Mouse (Mus musculus) cerebellum, postnatal 14 days (tissue): Measurements from ENCODE around the gene Adgra1.

Experiments used
- DNase-seq, 2 experiments: peaks; one replicate each; pipeline ENCODE4 v3.0.0; 2021; ENCODE audit warnings: mixed read lengths in 2 of 2

The Adgra1 gene

DNA sequence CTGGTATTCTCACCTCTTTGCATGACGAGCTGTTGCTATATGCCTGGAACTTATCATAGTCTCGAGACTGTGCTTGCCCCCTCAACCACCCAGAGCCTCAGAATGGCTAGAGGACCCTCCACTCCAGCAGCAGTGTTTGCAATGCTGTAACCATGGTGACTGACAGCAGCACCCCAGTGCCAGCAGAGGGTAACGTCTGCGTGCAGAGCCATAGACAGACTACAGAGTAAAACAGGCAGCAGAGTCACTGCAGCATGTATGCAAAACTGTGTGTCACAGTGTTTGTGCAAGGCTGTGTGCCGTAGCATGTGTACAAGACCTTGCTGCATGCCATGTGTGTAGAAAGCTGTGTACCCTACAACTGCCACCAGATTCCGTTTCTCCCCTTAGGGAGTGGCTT lies 75.5 kb downstream of the Adgra1 start:
- DNase-seq = no peak

DNA sequence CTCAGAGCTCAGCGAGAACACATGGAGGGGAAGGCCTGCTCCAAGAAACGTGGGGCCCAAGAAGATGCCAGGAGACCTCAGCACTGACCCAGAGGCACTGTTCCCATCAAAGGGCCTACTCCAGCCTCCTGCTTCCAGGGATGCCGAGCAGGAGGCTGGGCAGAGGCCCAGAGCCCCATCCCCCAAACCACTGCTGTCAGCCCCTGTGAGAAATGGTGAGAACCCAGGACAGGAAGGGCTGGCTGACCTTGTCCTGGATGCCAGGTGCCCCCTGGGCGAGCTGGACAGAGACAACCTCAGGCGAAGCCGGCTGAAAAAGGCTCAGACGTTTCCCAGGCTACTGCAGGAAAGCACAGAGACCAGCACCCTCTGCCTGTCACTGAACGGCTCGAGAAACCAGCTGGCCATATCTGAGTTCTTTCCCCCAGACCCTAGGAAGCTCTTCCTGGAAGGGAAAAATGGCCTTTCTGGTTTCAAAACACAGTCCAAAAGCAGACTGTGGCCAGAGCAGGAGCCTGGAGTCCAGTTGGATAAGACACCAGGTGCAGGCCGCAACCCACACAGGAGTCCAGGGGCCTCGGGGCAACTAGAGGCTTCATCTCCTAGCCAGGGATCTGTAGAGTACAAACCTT lies 76.3 kb downstream of the Adgra1 start:
- DNase-seq = no peak

DNA sequence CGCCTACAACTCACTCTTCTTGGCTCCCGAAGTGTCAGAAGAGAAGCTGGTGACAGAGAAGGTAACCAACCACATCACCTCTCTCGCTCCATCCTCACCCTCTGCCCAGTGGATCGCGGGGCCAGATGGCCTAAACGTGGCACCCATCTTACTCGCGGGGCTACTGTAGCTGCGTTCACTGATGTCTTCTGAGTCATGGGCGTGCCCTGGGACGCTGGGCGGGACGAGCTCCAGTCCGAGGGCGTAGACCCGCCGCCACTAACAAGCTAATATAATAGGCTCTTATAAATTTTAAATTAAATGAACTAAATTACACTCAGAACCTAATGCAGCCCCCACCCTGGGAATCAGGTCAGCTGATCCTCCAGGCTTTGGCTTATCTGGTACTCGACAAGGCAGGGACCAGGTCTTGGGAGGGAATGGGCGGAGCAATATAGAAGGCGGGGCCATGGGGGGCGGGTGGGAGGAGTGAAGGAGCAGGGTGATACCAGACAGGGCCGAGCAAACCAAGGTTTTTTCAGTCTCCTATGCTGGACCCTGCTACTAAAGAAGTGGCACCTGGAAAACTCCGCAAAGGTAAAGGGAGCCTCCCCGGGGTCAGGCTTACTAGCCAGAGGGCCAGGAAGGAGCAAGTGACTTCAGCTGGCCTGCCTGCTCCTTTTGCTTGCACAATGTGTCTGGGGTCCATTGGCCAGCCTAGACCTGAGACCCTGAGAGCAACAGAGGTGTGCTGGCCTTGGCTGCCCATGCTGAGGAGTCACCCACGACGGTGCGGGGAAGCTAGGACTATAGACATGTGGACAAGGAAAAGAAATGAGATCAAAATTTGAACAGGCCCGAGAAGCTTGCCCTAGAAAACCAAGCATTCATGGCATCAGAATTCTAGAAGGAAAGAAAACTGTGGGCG lies 80.4 kb downstream of the Adgra1 start:
- no peak for DNase-seq

DNA sequence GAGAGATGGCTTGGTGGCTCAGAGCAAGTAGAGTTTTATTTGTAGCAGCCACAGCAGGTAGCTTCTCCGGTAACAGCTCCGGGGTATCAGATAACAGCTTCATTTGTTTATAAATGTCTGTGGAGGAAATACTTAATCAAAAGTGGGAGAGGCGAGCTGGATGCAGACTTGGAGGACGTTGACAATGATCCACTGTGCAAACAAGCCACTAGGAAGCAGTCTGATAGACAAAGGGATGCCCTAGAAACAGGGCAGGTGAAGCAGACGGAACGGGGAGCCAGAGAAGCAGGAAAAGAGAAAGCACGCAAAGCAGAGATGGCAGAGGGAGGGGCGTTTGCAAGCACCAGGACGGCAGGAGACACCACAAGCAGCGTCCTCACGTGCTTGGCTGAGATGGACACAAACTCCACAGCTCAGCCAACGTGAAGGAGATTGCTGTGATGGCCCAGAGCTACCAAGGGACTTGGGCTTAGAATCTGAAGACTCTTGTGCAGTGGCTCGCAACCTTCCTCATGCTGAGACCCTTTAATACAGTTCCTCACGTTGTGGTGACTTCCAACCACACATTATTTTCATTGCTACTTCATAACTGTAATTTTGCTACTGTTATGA lies 81.8 kb downstream of the Adgra1 start:
- DNase-seq = peak in 1 of 2 experiments; percentile 31

DNA sequence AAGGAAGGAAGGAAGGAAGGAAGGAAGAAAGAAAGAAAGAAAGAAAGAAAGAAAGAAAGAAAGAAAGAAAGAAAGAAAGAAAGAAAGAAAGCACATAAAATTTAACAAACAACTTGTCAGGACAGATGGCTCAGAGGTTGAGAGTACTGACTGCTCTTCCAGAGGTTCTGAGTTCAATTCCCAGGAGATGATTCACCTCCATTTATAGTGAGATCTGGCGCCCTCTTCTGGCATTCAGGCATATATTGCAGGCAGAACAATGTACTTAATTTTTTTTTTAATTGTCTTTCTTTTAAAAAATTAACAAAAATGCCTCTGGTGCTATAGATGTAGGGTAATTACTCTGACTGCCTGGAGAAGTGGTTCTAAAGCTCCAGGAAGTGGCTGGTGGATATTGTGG lies 82.4 kb downstream of the Adgra1 start:
- DNase-seq = no peak

DNA sequence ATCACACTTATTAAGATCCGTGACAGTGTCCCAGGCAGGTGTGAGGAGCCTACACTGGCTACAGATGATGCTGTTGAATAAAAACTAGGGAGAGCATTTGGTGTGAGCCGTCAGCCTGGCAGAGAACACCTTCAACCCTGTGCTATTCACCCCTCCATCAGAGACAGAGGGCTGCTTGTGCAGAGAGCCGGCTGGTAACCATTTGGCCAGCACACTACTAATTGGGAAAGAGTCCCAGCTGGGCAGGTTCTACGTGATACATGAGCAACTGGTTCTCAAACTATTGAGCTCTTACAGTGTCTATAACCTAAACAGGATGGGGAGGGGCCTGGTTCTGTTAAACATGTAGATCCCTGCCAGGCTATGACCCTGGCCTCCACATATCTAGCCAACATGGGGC lies 84.3 kb downstream of the Adgra1 start:
- DNase-seq = no peak
